ENCODE assay signal across 8 mouse cellular contexts in the genomic region with DNA sequence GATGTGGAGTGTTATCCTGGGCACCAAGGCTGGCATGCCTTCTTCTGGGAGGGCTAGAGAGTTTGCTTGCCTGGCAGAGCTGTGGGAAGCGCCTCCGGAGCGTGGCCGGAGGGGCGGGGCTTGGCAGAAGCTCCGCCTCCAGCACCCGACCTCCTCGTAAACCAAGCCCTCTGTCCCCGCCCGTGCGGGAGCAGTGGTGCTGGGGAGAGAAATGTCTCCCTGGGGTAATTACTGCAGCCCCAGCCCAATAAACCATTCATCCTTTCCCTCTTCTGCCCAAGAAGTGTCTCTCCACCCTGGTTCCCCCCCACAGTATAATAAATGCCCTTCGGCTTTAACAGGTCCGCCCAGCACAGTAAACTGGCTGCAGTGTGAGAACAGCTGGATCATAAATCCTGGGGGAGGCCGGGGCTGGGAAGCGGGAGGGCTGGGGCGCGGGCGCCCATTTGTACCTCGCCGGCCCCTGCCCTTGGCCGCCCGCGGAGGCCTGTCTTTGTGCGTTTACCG. TPM values are rescaled to one million over a fixed set of nuclear protein-coding genes. Genes with fewer than 3 reads are reported as not detected.
DNase-seq lines count a peak whose midpoint lies in the region; ATAC-seq and TF ChIP-seq lines count a peak whose summit lies in the region.

No protein-coding gene starts in this region.

- H3K4me2 ChIP-seq in liver, postnatal 0 days (ENCODE audit: low read depth, low read length) = peak overlapping the region; percentile 49

- no peaks in the 10 kb centered on the region for H3K36me3 ChIP-seq in megakaryocyte, embryonic 14.5 days (replicated peaks; ENCODE audit: low read length)
- no peaks in the 10 kb centered on the region for H3K36me3 ChIP-seq in liver, postnatal 0 days (replicated peaks; ENCODE audit: insufficient read depth, low read length)

- TF ChIP-seq EP300 in liver, postnatal 0 days (IDR thresholded peaks at IDR 0.05; ENCODE audit: low read depth) = no peak

- H3K9ac ChIP-seq in liver, postnatal 0 days (replicated peaks) = no peak overlapping the region

- WGBS in liver, postnatal 0 days (ENCODE audit: insufficient replicate concordance) = 1% methylated on average over 25 of the region's 25 CpGs

- H3K4me1 ChIP-seq in megakaryocyte, embryonic 14.5 days = peaks cover 21% of the 10 kb centered on the region
- peaks cover 6% of the 10 kb centered on the region for H3K4me1 ChIP-seq in liver, postnatal 0 days (ENCODE audit: insufficient read depth)

- no peak overlapping the region for H3K27ac ChIP-seq in liver, postnatal 0 days (ENCODE audit: low read depth)

- no peaks in the 10 kb centered on the region for H3K9me3 ChIP-seq in megakaryocyte, embryonic 14.5 days
- H3K9me3 ChIP-seq in liver, postnatal 0 days (ENCODE audit: low read length) = no peaks in the 10 kb centered on the region

- no peak for ATAC-seq in megakaryocyte, adult 5-6 weeks (ENCODE audit: poor library complexity, severe bottlenecking)
- ATAC-seq in liver, postnatal 0 days = no peak
- ATAC-seq in monocyte, adult 5-6 weeks (replicated peaks; ENCODE audit: insufficient number of reproducible peaks, low FRiP score, low TSS enrichment, poor library complexity, severe bottlenecking) = no peak

- peak; percentile 58 for DNase-seq in embryo, embryonic 9.5 days (ENCODE audit: extremely low spot score)
- peak; percentile 19 to 38 for DNase-seq in heart, postnatal 14 days
- peak; percentile 84 to 90 for DNase-seq in layer of hippocampus, adult 18-20 months (ENCODE audit: low spot score in 2 of 2)
- peak; percentile 38 for DNase-seq in liver, postnatal 0 days
- peak; percentile 90 for DNase-seq in right cerebral cortex, adult 18-20 months

- peaks cover 100% of the 10 kb centered on the region for H3K27me3 ChIP-seq in megakaryocyte, embryonic 14.5 days (replicated peaks)
- H3K27me3 ChIP-seq in liver, postnatal 0 days (ENCODE audit: insufficient read depth, low read length) = peaks cover 88% of the 10 kb centered on the region

- TF ChIP-seq CTCF in liver, postnatal 0 days (IDR thresholded peaks at IDR 0.05; ENCODE audit: low read depth) = no peak

- intact Hi-C loops in heart, postnatal 14 days (cut with DNase I) = no loop called here

- peak overlapping the region; percentile 16 for H3K4me3 ChIP-seq in megakaryocyte, embryonic 14.5 days (replicated peaks)
- H3K4me3 ChIP-seq in liver, postnatal 0 days (ENCODE audit: low read depth, low read length) = peak overlapping the region; percentile 20; the same call in 1 of the 2 replicates

RNA-seq across cellular contexts. Expression of a gene that starts 40.7 kb away (rescaled TPM):
- polyA plus RNA-seq in megakaryocyte, embryonic 14.5 days (2012; ENCODE audit: insufficient read depth, low replicate concordance) = not detected in 2 replicates
- total RNA-seq in megakaryocyte, adult 5-6 weeks (2015) = not detected in 2 replicates
- total RNA-seq in megakaryocyte, adult 5-6 weeks (2017) = not detected in 2 replicates
- total RNA-seq in heart, postnatal 14 days (2021) = not detected
- under 1 TPM; 0.28 to 0.72 TPM for total RNA-seq in layer of hippocampus, adult 18-20 months (2021)
- not detected in 2 replicates for polyA plus RNA-seq in liver, postnatal 0 days (2015; fragmentation: Nextera tagmentation; extraction: Ambion mirVana)
- total RNA-seq in monocyte, adult 5-6 weeks (2017) = not detected in 3 replicates

Comparison
In these comparisons a context has a peak if more than half of its experiments do, and no peak if none do; other contexts are left out.
1. DNase-seq: peak in every context shown above with its lines; median percentile 90 in right cerebral cortex, adult 18-20 months; 87 in layer of hippocampus, adult 18-20 months; 58 in embryo, embryonic 9.5 days; 38 in liver, postnatal 0 days; 28 in heart, postnatal 14 days.